Mouse (Mus musculus) cerebellum, postnatal 25 days (tissue): ENCODE data around the gene Ints1.

Experiments
- DNase-seq, 2 experiments: peaks; one replicate each; pipeline ENCODE4 v3.0.0; 2021; ENCODE audit warnings: mixed read lengths in 2 of 2

Gene Ints1

GRCm38 (mm10) chr5:139706496-139706895 is 69.0 kb downstream of the Ints1 start:
- DNase-seq = no peak

- no peak for DNase-seq
These were observed 72.6 kb downstream of the Ints1 start for GRCm38 (mm10) chr5:139702905-139703304.

- DNase-seq = no peak
These were observed 73.2 kb downstream of the Ints1 start for GRCm38 (mm10) chr5:139702236-139702635.
